Mouse (Mus musculus) thymus, postnatal 25 days (tissue): ENCODE measurements around the gene Itpkc.

Experiments used
- DNase-seq: peaks from one replicate; pipeline ENCODE4 v3.0.0; 2022

Itpkc gene

GRCm38 (mm10) chr7:27228281-27228821 is at the start of gene Itpkc:
Gene Itpkc (minus strand): TSS chr7:27228661.
- DNase-seq = peak; percentile 90

GRCm38 (mm10) chr7:27277191-27277590 is 48.7 kb upstream of the Itpkc start:
- no peak for DNase-seq

GRCm38 (mm10) chr7:27276021-27276420 is 47.6 kb upstream of the Itpkc start:
- no peak for DNase-seq

- no peak for DNase-seq
Measured at GRCm38 (mm10) chr7:27274916-27275315, 46.5 kb upstream of the Itpkc start.

GRCm38 (mm10) chr7:27273739-27274351 is 45.4 kb upstream of the Itpkc start:
- peak; percentile 30 for DNase-seq

- no peak for DNase-seq
Measured at GRCm38 (mm10) chr7:27271423-27271822, 43.0 kb upstream of the Itpkc start.

- DNase-seq = no peak
Measured at GRCm38 (mm10) chr7:27266515-27267128, 38.2 kb upstream of the Itpkc start.

- no peak for DNase-seq
Measured at GRCm38 (mm10) chr7:27264761-27265160, 36.3 kb upstream of the Itpkc start.

GRCm38 (mm10) chr7:27261888-27262287 is 33.4 kb upstream of the Itpkc start:
- DNase-seq = no peak

GRCm38 (mm10) chr7:27260856-27261255 is 32.4 kb upstream of the Itpkc start:
- DNase-seq = no peak

- no peak for DNase-seq
Measured at GRCm38 (mm10) chr7:27259771-27260170, 31.3 kb upstream of the Itpkc start.

GRCm38 (mm10) chr7:27259271-27259721 is 30.8 kb upstream of the Itpkc start:
- no peak for DNase-seq

GRCm38 (mm10) chr7:27258205-27258899 is 29.9 kb upstream of the Itpkc start, which contains the start of gene Numbl:
Gene Numbl (plus strand): TSS chr7:27258433.
- peak; percentile 91 for DNase-seq

- no peak for DNase-seq
Measured at GRCm38 (mm10) chr7:27257852-27258204, 29.4 kb upstream of the Itpkc start.

- no peak for DNase-seq
Measured at GRCm38 (mm10) chr7:27257046-27257851, 28.8 kb upstream of the Itpkc start.

GRCm38 (mm10) chr7:27255721-27256120 is 27.3 kb upstream of the Itpkc start:
- no peak for DNase-seq

- DNase-seq = no peak
Measured at GRCm38 (mm10) chr7:27251946-27252345, 23.5 kb upstream of the Itpkc start.

GRCm38 (mm10) chr7:27249928-27250327 is 21.5 kb upstream of the Itpkc start:
- DNase-seq = no peak

GRCm38 (mm10) chr7:27249146-27249545 is 20.7 kb upstream of the Itpkc start:
- DNase-seq = peak; percentile 36

- peak; percentile 22 for DNase-seq
Measured at GRCm38 (mm10) chr7:27244088-27244487, 15.6 kb upstream of the Itpkc start.

- no peak for DNase-seq
Measured at GRCm38 (mm10) chr7:27243211-27243610, 14.8 kb upstream of the Itpkc start.

GRCm38 (mm10) chr7:27238568-27238967 is 10.1 kb upstream of the Itpkc start:
- no peak for DNase-seq

- no peak for DNase-seq
Measured at GRCm38 (mm10) chr7:27237527-27237926, 9.1 kb upstream of the Itpkc start.
